In genomic region chr10:25285100-25285811, GRCm38 (mm10) we compare ENCODE assay signal across 15 mouse cellular contexts. TPM values are rescaled to one million over a fixed set of nuclear protein-coding genes. Genes with fewer than 3 reads are reported as not detected.
DNase-seq lines count a peak whose midpoint lies in the region; ATAC-seq and TF ChIP-seq lines count a peak whose summit lies in the region.
"Had no signal": no experiment of that assay in that cellular context is flagged by ENCODE, and none has a peak within 500 bp of the region (broad histone marks: within the 10 kb centered on the region; RNA-seq: fewer than 3 reads in every experiment).

No protein-coding gene starts in this region.

- no peaks in the 10 kb centered on the region; the same call in 1 of the 2 replicates for H3K36me3 ChIP-seq in liver, embryonic 16.5 days (ENCODE audit: control insufficient read depth, insufficient read depth)
- H3K36me3 ChIP-seq in macrophage (ENCODE audit: inconsistent target): no peaks in the 10 kb centered on the region
- H3K36me3 ChIP-seq in midbrain, embryonic 14.5 days (ENCODE audit: control insufficient read depth, insufficient read depth, low read length): no peaks in the 10 kb centered on the region
- H3K36me3 ChIP-seq: embryonic facial prominence, embryonic 15.5 days; forebrain, embryonic 12.5 days; midbrain, embryonic 13.5 days had no signal

- peaks cover 3% of the 10 kb centered on the region; the same call in 1 of the 2 replicates for H3K4me1 ChIP-seq in lung, adult 2 months (ENCODE audit: control insufficient read depth, insufficient read depth, low read length)
- no peaks in the 10 kb centered on the region for H3K4me1 ChIP-seq in liver, embryonic 16.5 days (ENCODE audit: control insufficient read depth, low read depth, low read length)
- no peaks in the 10 kb centered on the region for H3K4me1 ChIP-seq in midbrain, embryonic 14.5 days (ENCODE audit: control insufficient read depth, insufficient read depth, low read length)
- H3K4me1 ChIP-seq: embryonic facial prominence, embryonic 15.5 days; forebrain, embryonic 12.5 days; heart, embryonic 15.5 days; hindbrain, embryonic 13.5 days; midbrain, embryonic 13.5 days had no signal

- DNase-seq in adrenal gland, postnatal 36 days: peak; percentile 28 to 33
- DNase-seq in adrenal gland, adult 18-20 months (ENCODE audit: low spot score in 2 of 2): no peak
- peak; percentile 33 to 68 for DNase-seq in lung, adult 18-20 months
- DNase-seq in lung, adult 2 months: no peak
- no peak for DNase-seq in left cerebral cortex, adult 18-20 months (ENCODE audit: low spot score in 2 of 2)
- no peak for DNase-seq in midbrain, embryonic 14.5 days
- DNase-seq: gastrocnemius, postnatal 14 days; thymus, adult 18-20 months had no signal

- 40% methylated on average over 11 of the region's 11 CpGs for WGBS in lung, adult 2 months
- WGBS in liver, embryonic 16.5 days (ENCODE audit: insufficient replicate concordance): 69% methylated on average over 11 of the region's 11 CpGs
- WGBS in macrophage (ENCODE audit: missing documents): 84% methylated on average over 11 of the region's 11 CpGs
- WGBS in midbrain, embryonic 14.5 days: 94% methylated on average over 11 of the region's 11 CpGs

- TF ChIP-seq CTCF in lung, adult 2 months (IDR thresholded peaks at IDR 0.05; ENCODE audit: insufficient read depth, low read length): no peak

- H3K9me3 ChIP-seq in liver, embryonic 16.5 days (replicated peaks; ENCODE audit: control insufficient read depth, low read length): no peaks in the 10 kb centered on the region
- no peaks in the 10 kb centered on the region for H3K9me3 ChIP-seq in midbrain, embryonic 14.5 days (ENCODE audit: control insufficient read depth, low read length)
- H3K9me3 ChIP-seq: embryonic facial prominence, embryonic 15.5 days; forebrain, embryonic 12.5 days; heart, embryonic 15.5 days; hindbrain, embryonic 13.5 days; midbrain, embryonic 13.5 days had no signal

- H3K27ac ChIP-seq in liver, embryonic 16.5 days (ENCODE audit: low read length): no peak overlapping the region
- peak overlapping the region; percentile 38; the same call in 1 of the 2 replicates for H3K27ac ChIP-seq in macrophage
- no peak overlapping the region for H3K27ac ChIP-seq in midbrain, embryonic 14.5 days (replicated peaks; ENCODE audit: low read depth, low read length)
- H3K27ac ChIP-seq: embryonic facial prominence, embryonic 15.5 days; forebrain, embryonic 12.5 days; heart, embryonic 15.5 days; hindbrain, embryonic 13.5 days; midbrain, embryonic 13.5 days had no signal

- no peak for TF ChIP-seq POLR2A in lung, adult 2 months (IDR thresholded peaks at IDR 0.05; ENCODE audit: borderline replicate concordance, extremely low read depth, low read depth, low read length)

- no peaks in the 10 kb centered on the region for H3K79me2 ChIP-seq in macrophage (ENCODE audit: inconsistent target)

- H3K4me3 ChIP-seq in lung, adult 2 months (replicated peaks; ENCODE audit: extremely low read depth, low read depth, low read length): no peak overlapping the region
- H3K4me3 ChIP-seq in liver, embryonic 16.5 days (ENCODE audit: low read depth, low read length): no peak overlapping the region
- no peak overlapping the region for H3K4me3 ChIP-seq in macrophage (ENCODE audit: inconsistent target)
- no peak overlapping the region for H3K4me3 ChIP-seq in midbrain, embryonic 14.5 days (replicated peaks; ENCODE audit: low read depth, low read length)
- H3K4me3 ChIP-seq: embryonic facial prominence, embryonic 15.5 days; forebrain, embryonic 12.5 days; heart, embryonic 15.5 days; hindbrain, embryonic 13.5 days; midbrain, embryonic 13.5 days had no signal

- no peaks in the 10 kb centered on the region for H3K27me3 ChIP-seq in liver, embryonic 16.5 days (ENCODE audit: control insufficient read depth, insufficient read depth, low read depth, low read length)
- no peaks in the 10 kb centered on the region for H3K27me3 ChIP-seq in midbrain, embryonic 14.5 days (ENCODE audit: control insufficient read depth, insufficient read depth, low read length)
- H3K27me3 ChIP-seq: embryonic facial prominence, embryonic 15.5 days; forebrain, embryonic 12.5 days; heart, embryonic 15.5 days; hindbrain, embryonic 13.5 days; midbrain, embryonic 13.5 days had no signal

- H3K9ac ChIP-seq in liver, embryonic 16.5 days (ENCODE audit: low read depth, low read length): no peak overlapping the region
- no peak overlapping the region for H3K9ac ChIP-seq in midbrain, embryonic 14.5 days (replicated peaks; ENCODE audit: low read length)
- H3K9ac ChIP-seq: embryonic facial prominence, embryonic 15.5 days; forebrain, embryonic 12.5 days; heart, embryonic 15.5 days; hindbrain, embryonic 13.5 days; midbrain, embryonic 13.5 days had no signal

- H3K4me2 ChIP-seq in liver, embryonic 16.5 days (ENCODE audit: low read depth, low read length): no peak overlapping the region
- H3K4me2 ChIP-seq in midbrain, embryonic 14.5 days (ENCODE audit: low read length): no peak overlapping the region
- H3K4me2 ChIP-seq: embryonic facial prominence, embryonic 15.5 days; forebrain, embryonic 12.5 days; heart, embryonic 15.5 days; hindbrain, embryonic 13.5 days; midbrain, embryonic 13.5 days had no signal

- ATAC-seq in liver, embryonic 16.5 days (ENCODE audit: low read depth): peak; percentile 64
- ATAC-seq in midbrain, embryonic 14.5 days (ENCODE audit: low FRiP score, low TSS enrichment): no peak
- ATAC-seq: midbrain, embryonic 13.5 days had no signal

RNA-seq across cellular contexts. Expression of gene Akap7, which starts 22.4 kb away (rescaled TPM):
- 10 to 100 TPM; 54.9 to 72.6 TPM for total RNA-seq in adrenal gland, postnatal 36 days (2021)
- total RNA-seq in adrenal gland, adult 18-20 months (2021): 10 to 100 TPM; 64.9 to 65.4 TPM
- polyA plus RNA-seq in lung, adult 2 months (2012; rRNA removed): 5.6 and 12.2 TPM in 2 replicates
- polyA plus RNA-seq in liver, embryonic 16.5 days (2015; fragmentation: Nextera tagmentation; extraction: Ambion mirVana): 19.0 and 20.3 TPM in 2 replicates
- total RNA-seq in macrophage (2018; cell fraction: chromatin; rRNA removed): 10 to 100 TPM; 12.1 to 60.6 (median 42.5) TPM
- 10 to 100 TPM; 13.8 to 22.4 (median 18.9) TPM for total RNA-seq in macrophage (2018; cell fraction: cytosol; rRNA removed)
- total RNA-seq in macrophage (2018; cell fraction: nucleus; rRNA removed): 10 to 100 TPM; 13.8 to 67.6 (median 29.7) TPM
- 12.5 to 57.2 TPM (median 15.2 TPM) in 3 replicates for polyA plus RNA-seq in macrophage (2018)
- 10 to 100 TPM; 68.4 to 70.1 TPM for total RNA-seq in left cerebral cortex, adult 18-20 months (2021)
- 35.1 and 46.1 TPM in 2 replicates for polyA plus RNA-seq in midbrain, embryonic 14.5 days (2014; fragmentation: Nextera tagmentation; extraction: Ambion mirVana)

Comparison
In these comparisons a context has a peak if more than half of its experiments do, and no peak if none do; other contexts are left out.
1. DNase-seq: peak in adrenal gland, postnatal 36 days (2 of 2) and lung, adult 18-20 months (2 of 2); none in adrenal gland, adult 18-20 months (0 of 2), lung, adult 2 months (single experiment), left cerebral cortex, adult 18-20 months (0 of 2) and midbrain, embryonic 14.5 days (single experiment).